Mouse (Mus musculus): ENCODE data around the gene Rbm43.

The Rbm43 gene

GRCm38 (mm10) chr2:51934574-51935334 is at the start of gene Rbm43:
TSS of gene Rbm43 (minus strand) at chr2:51935163.
- POLR2A ChIA-PET = interaction anchor here in 2 of 4 experiments (0.5 to 2.6 kb wide), 7 partner anchors 20 to 198 kb away, joined by 3 to 12 read pairs (median 3); no protein-coding TSS in a partner anchor

GRCm38 (mm10) chr2:51982288-51982687 is 47.3 kb upstream of the Rbm43 start:
- ChIA-PET POLR2A (no interaction called here), CTCF (no interaction called here)

More at GRCm38 (mm10) chr2:51934574-51935334, at the start of gene Rbm43:
- CTCF ChIA-PET = no interaction called here

GRCm38 (mm10) chr2:51981630-51982029 is 46.7 kb upstream of the Rbm43 start:
- ChIA-PET POLR2A (no interaction called here), CTCF (no interaction called here)

GRCm38 (mm10) chr2:51973410-51973968 is 38.5 kb upstream of the Rbm43 start, which contains the start of gene Nmi:
TSS of gene Nmi (minus strand) at chr2:51973494.
- ChIA-PET CTCF (interaction anchor here in 1 of 4 experiments (0.6 to 1.1 kb wide), 3 partner anchors 40 to 461 kb away, joined by 3 to 4 read pairs (median 3); no protein-coding TSS in a partner anchor), POLR2A (interaction anchor here in 3 of 4 experiments (0.6 to 3.5 kb wide), 12 partner anchors 9 to 827 kb away, joined by 3 to 14 read pairs (median 4); partner anchors contain the start of gene Rif1 (in 2 of the 3))

- ChIA-PET POLR2A (interaction anchor here in 3 of 4 experiments (0.8 to 3.5 kb wide), 12 partner anchors 8 to 826 kb away, joined by 3 to 14 read pairs (median 4); partner anchors contain the start of gene Rif1 (in 2 of the 3)), CTCF (interaction anchor here in 2 of 4 experiments (0.6 to 1.1 kb wide), 3 partner anchors 14 to 55 kb away, joined by 3 to 4 read pairs (median 3); no protein-coding TSS in a partner anchor)
Measured at GRCm38 (mm10) chr2:51972641-51973409, 37.9 kb upstream of the Rbm43 start.

- ChIA-PET CTCF (interaction anchor here in 1 of 4 experiments (0.6 kb wide), 1 partner anchor 13 kb away, joined by 3 read pairs; no protein-coding TSS in a partner anchor), POLR2A (interaction anchor here in 2 of 4 experiments (1.1 to 3.5 kb wide), 8 partner anchors 37 to 826 kb away, joined by 3 to 14 read pairs (median 5); partner anchors contain the start of gene Rif1 (in 2 of the 2))
Measured at GRCm38 (mm10) chr2:51972142-51972541, 37.2 kb upstream of the Rbm43 start.

GRCm38 (mm10) chr2:51970897-51971296 is 35.9 kb upstream of the Rbm43 start:
- ChIA-PET POLR2A (no interaction called here), CTCF (no interaction called here)

- CTCF ChIA-PET = interaction anchor here in 2 of 4 experiments (0.6 to 1.0 kb wide), 2 partner anchors 30 to 62 kb away, joined by 3 read pairs; no protein-coding TSS in a partner anchor
- POLR2A ChIA-PET = no interaction called here
Measured at GRCm38 (mm10) chr2:51967288-51967687, 32.3 kb upstream of the Rbm43 start.

- POLR2A ChIA-PET = interaction anchor here in 1 of 4 experiments (0.7 to 1.2 kb wide), 2 partner anchors 40 to 117 kb away, joined by 3 read pairs; no protein-coding TSS in a partner anchor
Measured at GRCm38 (mm10) chr2:51953648-51954204, 18.8 kb upstream of the Rbm43 start.

GRCm38 (mm10) chr2:51950876-51951275 is 15.9 kb upstream of the Rbm43 start:
- POLR2A ChIA-PET = interaction anchor here in 1 of 4 experiments (1.4 kb wide), 1 partner anchor 120 kb away, joined by 3 read pairs; no protein-coding TSS in a partner anchor
- CTCF ChIA-PET = no interaction called here

More at GRCm38 (mm10) chr2:51953648-51954204, 18.8 kb upstream of the Rbm43 start:
- CTCF ChIA-PET = interaction anchor here in 1 of 4 experiments (0.6 kb wide), 2 partner anchors 36 kb away, joined by 3 to 4 read pairs; no protein-coding TSS in a partner anchor

GRCm38 (mm10) chr2:51948105-51948830 is 13.3 kb upstream of the Rbm43 start:
- POLR2A ChIA-PET = interaction anchor here in 1 of 4 experiments (0.6 kb wide), 1 partner anchor 131 kb away, joined by 3 read pairs; no protein-coding TSS in a partner anchor
- CTCF ChIA-PET = no interaction called here

- CTCF ChIA-PET = no interaction called here
- POLR2A ChIA-PET = interaction anchor here in 1 of 4 experiments (0.7 kb wide), 1 partner anchor 9 kb away, joined by 3 read pairs; no protein-coding TSS in a partner anchor
Measured at GRCm38 (mm10) chr2:51945812-51946211, 10.8 kb upstream of the Rbm43 start.

- CTCF ChIA-PET = no interaction called here
- POLR2A ChIA-PET = interaction anchor here in 1 of 4 experiments (1.7 kb wide), 1 partner anchor 16 kb away, joined by 3 read pairs; no protein-coding TSS in a partner anchor
Measured at GRCm38 (mm10) chr2:51941832-51942231, 6.9 kb upstream of the Rbm43 start.

- ChIA-PET POLR2A (no interaction called here), CTCF (no interaction called here)
Measured at GRCm38 (mm10) chr2:51938750-51939149, 3.8 kb upstream of the Rbm43 start.

- ChIA-PET POLR2A (interaction anchor here in 3 of 4 experiments (0.9 to 2.6 kb wide), 5 partner anchors 9 to 1021 kb away, joined by 3 to 16 read pairs (median 3); partner anchors contain the start of gene Rif1 (in 1 of the 3)), CTCF (interaction anchor here (0.6 to 1.0 kb wide), 5 partner anchors 14 to 1640 kb away, joined by 3 to 5 read pairs (median 4); partner anchors contain the start of gene Mmadhc (in 1 of the 4))
Measured at GRCm38 (mm10) chr2:51937004-51937403, 2.0 kb upstream of the Rbm43 start.

GRCm38 (mm10) chr2:51936585-51936984 is 1.6 kb upstream of the Rbm43 start:
- ChIA-PET POLR2A (interaction anchor here in 3 of 4 experiments (0.6 to 2.6 kb wide), 7 partner anchors 9 to 1021 kb away, joined by 3 to 16 read pairs (median 3); partner anchors contain the start of gene Rif1 (in 1 of the 3)), CTCF (interaction anchor here (0.6 to 1.0 kb wide), 4 partner anchors 14 to 1640 kb away, joined by 3 to 5 read pairs (median 4); partner anchors contain the start of gene Mmadhc (in 1 of the 4))

GRCm38 (mm10) chr2:51935921-51936320 is 958 bp upstream of the Rbm43 start:
- POLR2A ChIA-PET = interaction anchor here in 3 of 4 experiments (0.6 to 2.6 kb wide), 6 partner anchors 36 to 1022 kb away, joined by 3 to 16 read pairs (median 3); no protein-coding TSS in a partner anchor
- CTCF ChIA-PET = no interaction called here

Data from embryonic stem cell, embryonic (primary cell).